Mouse (Mus musculus): Measurements from ENCODE around the gene Cadm1. TPM values are rescaled to one million over a fixed set of nuclear protein-coding genes. Genes with fewer than 3 reads are reported as not detected.

Cadm1 gene
- total RNA-seq, 2 experiments from 2014 or later: 2.0 to 2.8 TPM

DNA sequence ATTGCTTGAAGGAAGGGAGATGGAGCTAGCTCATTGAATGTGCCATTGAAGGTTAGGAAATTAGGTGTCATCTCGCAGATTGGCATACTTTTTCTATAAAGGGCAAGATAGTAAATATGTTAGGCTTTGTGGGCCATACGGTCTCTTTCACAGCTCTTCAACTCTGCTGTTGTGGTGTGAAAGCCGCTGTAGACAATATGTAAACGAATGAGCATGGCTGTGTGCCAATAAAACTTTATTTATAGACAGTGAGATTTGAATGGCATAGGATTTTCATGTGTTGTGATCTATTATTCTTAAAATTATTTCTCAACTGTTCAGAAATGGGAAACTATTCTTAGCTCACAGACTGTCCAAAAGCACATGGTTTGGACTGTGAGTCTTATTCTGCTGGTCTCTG is 123.0 kb downstream of the Cadm1 start:
- intact Hi-C loops (cut with DNase I): no loop called here
- no peak for DNase-seq

DNA sequence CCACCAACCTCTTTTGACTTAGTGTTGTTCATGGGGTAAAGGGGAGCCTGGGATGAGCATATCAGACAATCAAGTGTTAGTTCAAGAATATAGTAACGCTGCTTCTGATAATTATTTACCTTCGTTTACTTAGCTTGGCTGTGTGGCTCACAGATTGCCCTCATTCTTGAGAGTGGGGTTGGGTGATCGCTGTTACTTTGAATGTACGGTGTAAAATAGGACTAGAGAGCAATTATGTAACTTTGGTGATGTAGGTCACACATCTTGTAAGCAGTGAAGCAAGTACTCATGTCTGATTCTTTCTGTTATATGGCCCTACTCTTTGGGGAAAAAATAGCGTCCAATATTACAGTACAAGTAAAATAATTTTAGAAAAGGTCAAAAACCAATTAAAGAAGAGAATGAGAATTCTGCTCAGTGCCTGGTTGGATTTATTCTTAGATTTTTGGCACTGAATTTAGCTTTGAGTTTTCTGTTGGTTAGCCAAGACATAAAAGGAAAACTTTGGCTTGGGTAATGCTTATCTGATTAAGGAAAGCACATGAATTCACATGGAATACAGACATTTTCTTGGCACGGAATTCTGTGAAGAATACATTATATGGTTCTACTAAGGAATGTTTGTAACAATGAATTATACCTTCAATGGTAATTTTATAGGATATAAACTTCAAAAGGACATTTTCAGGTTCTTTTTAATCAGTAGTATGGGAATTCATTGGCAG is 129.6 kb downstream of the Cadm1 start:
- intact Hi-C loops (cut with DNase I): no loop called here
- no peak for DNase-seq

DNA sequence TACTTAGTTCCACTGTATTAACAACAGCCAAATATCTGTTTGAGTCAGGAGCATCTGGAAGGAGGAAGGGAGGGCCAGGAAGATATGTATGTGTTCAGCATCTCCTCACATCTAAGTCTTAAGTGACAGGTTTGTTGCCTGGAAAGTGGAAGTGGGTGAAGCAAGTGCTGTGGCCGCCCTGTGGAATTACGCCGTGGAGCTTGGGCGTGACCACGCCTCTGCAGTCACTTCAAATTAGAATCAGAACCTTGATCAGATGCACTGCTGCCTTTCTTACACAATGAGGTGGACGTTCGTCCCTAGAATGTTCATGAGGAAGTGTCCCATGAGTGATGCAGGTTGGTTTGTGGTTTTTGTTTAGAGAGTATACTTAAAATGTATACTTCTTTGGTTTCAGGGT is 131.6 kb downstream of the Cadm1 start:
- no peak for DNase-seq
- intact Hi-C loops (cut with DNase I): no loop called here

DNA sequence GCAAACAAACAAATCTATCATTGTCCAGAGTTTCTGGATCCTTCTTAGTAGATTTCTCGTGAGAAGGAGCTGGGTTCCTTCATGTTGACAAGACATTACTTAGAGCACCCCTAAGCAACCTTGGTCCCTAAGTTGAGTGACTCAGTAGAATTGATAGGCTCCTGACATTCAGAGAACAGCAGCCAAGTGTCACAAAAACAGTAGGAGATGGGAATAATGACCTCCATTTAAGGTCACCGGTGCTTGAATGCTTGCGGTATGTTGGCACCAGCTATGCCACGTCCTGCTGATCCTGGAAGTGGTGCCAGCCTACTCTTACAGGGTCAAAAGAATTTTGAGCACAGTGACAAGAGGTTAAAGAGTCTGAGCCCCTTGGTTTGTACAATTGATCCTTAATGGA is 139.2 kb downstream of the Cadm1 start:
- intact Hi-C loops (cut with DNase I): no loop called here

DNA sequence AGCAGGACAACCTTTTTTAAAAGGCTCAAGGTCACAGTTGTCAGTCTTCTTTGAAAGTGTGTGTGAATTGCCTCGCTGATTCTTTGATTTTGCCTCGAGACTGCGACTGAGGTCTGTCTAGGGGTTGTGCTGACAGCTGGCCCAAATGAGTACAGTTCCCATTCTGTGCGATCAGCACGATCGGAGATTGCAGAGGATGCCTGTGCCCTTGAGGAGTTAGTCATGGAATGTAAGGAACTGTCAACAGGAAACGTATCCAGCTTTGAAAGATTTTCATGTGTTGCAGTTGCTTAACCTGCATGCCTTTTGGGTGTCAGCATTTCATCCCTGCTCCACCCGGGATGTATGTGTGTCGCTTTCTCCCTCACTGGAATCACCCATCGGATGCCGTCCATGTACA is 141.6 kb downstream of the Cadm1 start:
- DNase-seq: no peak
- intact Hi-C loops (cut with DNase I): no loop called here

More for the DNA sequence above, 139.2 kb downstream of the Cadm1 start:
- DNase-seq: no peak

DNA sequence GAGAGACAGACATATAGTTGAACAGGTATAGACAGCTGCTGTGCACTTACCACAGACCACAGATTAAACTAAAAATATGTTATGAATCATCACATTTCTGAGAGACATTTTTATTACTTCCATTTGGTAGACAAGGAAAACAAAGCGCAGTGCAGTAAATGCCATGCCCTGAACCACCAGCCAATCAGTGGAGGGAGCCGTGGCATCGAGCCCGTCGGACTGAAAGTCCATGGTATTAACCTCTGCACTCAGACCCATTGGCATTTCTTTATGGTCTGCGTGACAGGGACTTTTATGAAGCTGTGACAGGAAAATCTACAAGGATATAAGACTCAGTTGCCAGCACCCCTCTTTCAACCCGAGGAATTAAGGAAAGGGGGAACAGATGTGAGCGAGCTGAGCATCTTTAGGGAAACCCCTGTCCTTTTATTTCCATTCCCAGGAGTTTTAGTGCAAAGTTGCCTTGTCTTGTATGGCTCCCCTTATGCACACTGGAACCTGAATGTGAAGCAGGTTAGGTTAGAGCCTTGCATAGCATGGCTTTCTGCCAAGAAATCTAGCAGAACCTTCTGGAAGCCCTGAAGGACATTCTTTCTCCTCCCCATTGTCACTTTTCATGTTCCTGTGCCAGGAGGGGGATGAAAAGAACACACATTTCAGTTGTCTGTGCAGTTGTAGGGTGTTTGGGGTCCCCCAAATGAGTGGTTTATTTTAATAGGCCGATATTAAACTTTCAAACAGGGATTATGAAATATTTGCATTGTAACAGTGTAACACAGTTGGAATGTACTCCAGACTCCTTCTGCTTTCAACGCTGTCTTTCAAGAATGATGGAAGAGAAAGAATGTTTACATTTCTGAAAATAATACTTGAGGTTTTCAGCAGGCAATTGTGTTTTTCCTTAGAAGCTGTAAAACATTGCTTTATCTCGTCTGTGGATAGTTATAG is 145.1 kb downstream of the Cadm1 start:
- intact Hi-C loops (cut with DNase I): no loop called here

DNA sequence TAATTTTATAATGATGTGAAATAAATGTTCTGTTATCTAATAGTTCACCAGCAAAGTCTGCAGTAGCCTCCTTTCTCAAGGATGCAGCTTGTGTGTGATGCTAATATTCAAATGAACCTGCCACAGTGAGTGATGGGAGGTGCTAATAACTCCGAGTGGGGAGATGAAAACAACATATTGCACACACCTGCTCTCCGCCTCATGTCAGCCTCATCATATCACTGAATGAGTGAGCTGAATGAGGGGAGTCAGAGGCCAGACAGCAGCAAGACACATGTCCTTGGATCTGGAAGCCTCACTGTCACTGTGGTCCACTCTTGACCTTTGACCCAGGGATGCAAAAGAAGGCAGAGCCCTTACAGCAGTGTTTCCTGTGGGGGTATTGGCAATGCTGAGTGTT is 156.9 kb downstream of the Cadm1 start:
- intact Hi-C loops (cut with DNase I): no loop called here

More for the DNA sequence above, 145.1 kb downstream of the Cadm1 start:
- DNase-seq: no peak

DNA sequence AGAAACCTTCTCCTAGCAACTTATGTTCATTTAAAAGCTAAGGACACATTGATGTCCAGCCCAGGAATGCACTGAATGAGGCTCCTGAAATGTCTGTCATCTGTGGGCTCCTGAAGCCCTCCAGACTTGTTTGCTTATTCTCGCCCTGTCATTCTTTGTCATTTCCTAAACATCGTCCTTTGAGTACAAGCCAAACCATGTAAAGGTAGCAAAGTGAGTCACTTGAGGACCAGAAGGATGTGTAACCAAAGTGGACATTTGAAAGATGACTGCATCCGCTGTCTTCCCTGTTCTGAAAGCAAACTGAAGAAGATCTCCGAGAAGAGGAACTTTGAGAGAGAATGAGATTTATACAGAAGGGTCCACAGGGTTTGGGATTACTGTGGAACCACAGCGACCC is 157.6 kb downstream of the Cadm1 start:
- intact Hi-C loops (cut with DNase I): no loop called here
- DNase-seq: no peak

More for the DNA sequence above, 156.9 kb downstream of the Cadm1 start:
- no peak for DNase-seq

DNA sequence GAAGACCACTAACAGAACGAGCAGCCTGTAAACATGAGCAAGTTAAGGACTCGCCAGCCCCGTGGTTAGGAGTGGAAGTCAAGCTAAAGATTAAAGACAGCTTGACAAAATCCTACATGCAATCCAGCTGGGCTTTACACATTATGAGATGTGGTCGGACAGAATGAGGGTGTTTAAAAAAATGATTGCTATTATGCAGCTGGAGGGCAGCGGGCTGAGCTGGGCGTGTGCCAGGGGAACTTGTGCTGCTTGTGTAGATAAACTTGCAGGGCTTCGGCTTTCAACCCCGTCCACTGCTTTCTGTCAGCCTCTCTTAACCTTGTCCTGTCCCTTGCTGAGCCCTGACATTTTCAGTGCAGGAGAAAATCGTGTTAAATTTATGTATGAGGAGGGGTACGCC is 158.3 kb downstream of the Cadm1 start:
- intact Hi-C loops (cut with DNase I): no loop called here
- DNase-seq: peak; percentile 25 to 38

DNA sequence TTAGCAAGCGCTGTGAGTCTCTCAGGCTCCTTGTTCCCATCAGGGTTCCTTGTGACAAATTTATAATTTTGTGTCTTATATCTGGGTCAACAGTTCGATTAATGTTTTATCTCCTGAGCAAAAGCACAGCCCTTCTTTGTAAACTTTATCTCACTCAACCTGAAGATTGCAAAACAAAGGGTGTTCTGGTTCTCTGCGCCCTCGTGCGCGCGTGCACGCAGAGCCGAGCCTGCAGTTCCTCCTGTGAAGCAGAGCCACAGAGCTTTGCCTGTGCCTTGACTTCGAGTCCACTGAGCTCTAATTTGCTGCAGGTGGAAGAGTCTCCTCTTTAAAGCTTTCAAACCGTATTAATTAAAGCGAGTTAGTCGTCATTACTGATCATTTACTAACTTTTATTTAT is 162.9 kb downstream of the Cadm1 start:
- intact Hi-C loops (cut with DNase I): no loop called here

DNA sequence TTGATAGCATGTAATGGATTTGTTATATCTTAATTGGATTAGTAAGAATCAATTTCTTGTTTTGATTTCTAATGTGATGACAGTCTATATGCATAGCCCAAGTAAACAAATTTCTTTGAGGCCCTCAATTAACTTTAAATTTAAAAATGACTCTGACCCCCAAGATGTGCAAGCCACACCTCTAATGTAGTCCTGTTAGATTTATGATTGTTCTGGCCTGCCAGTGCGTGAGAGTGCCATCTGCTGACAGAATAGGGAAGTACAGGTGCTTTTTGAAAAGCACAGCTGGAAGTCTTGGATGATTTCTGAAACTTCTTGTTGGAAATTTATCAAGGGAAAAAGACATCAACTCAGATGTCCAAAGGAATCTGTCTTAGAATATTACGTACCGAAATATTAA is 169.1 kb downstream of the Cadm1 start:
- intact Hi-C loops (cut with DNase I): loop anchor here (1.0 to 5.0 kb wide), 5 partner anchors 112 to 1306 kb away; partner anchors contain the start of gene Cadm1
- DNase-seq: peak; percentile 62 to 72

More for the DNA sequence above, 162.9 kb downstream of the Cadm1 start:
- DNase-seq: no peak

DNA sequence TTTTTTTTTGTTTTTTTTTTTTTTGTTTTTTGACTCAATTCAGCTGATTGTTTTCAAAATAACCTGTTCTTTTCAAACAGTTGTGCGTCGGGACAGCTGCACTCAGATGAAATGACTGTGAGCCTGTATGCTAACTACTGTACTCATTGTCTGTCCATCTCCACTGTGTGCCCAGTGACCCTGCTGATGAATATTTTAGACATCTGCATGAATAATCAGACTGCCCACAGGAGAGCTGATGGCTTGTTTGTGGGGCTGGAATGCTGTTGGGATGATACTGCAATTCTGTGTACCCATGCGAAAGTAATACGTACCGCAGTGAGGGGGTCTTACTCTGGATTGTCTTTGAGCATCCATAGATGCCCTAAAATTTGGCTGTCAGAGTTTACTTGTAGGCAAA is 170.0 kb downstream of the Cadm1 start:
- intact Hi-C loops (cut with DNase I): loop anchor here (10.0 kb wide), 1 partner anchor 365 kb away; no protein-coding TSS in a partner anchor
- no peak for DNase-seq

DNA sequence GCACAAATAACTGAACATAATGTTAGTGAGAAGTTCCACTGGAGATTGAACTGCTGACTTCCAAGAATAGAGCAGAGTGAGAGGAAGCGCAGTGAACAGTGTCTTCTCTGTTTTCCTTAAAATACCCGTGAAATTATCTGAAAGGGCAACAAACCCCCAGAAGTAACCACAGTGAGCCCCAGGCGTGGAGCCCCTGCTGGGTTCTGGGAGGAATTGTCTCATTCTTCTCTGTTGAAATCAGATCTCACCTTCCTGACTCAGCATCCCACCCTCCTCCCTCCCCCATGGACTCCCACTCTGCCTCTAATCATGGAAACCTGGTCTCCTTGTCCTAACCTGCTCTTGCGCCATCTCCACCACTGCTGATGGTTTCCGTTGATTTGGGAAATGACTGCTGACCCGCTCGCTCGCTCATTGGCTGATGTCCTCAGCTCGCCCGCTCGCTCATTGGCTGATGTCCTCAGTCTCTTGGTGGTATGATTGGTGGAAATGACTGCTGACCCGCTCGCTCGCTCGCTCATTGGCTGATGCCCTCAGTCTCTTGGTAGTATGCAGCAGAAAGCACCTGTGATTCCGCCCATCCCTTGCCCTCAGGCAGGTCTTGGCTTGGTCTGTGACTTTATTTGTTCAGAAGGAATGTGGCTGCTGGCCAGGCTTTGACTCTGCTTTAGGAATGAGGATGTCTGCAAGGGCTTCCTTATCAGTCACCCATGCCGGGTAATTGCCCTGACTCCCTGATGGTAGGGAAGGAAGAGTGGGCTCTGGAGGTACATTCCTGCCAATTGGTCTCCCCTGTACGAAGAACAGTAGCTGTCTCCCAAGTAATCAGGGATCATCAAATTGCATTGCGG is 173.3 kb downstream of the Cadm1 start:
- DNase-seq: no peak
- intact Hi-C loops (cut with DNase I): loop anchor here (10.0 kb wide), 1 partner anchor 368 kb away; no protein-coding TSS in a partner anchor

DNA sequence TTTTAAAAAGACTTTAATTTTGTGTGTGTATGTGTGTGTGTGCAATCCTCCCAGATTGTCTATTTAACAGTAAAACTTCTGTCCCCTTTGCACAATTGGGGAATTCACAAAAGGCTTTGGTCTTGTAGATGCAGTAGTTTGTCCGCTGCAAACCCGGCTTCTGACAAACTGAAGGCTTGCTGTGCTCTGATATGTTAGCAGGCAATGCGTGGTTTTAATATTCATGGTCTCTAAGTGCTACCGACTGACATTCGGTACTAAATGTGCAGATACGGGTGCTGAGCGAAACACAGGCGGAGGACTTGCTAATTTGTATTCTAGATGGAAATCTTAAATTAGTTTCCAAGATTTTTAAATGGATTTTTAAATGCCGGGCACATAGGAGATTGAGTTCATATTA is 176.4 kb downstream of the Cadm1 start:
- DNase-seq: no peak
- intact Hi-C loops (cut with DNase I): loop anchor here (10.0 kb wide), 1 partner anchor 372 kb away; no protein-coding TSS in a partner anchor

DNA sequence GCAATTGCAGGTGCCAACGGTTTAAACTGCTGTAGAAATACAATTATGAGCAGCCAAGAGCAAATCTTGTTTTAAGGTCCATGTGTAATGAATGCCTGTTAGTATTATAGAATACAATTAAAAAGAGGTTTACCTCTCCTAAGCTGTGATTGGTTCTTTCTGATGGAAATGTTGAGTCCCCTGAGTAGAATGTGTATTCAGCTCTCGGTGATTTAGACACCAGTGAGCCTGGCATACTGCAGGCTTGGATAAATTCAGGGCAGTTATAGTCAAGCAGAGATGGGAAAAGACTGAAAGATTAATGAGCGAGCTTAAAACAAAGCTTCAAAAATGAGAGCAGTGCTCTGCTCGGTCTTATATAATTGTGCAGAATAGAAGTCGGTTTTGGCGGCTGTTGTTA is 177.4 kb downstream of the Cadm1 start:
- intact Hi-C loops (cut with DNase I): loop anchor here (10.0 kb wide), 1 partner anchor 373 kb away; no protein-coding TSS in a partner anchor
- DNase-seq: no peak

DNA sequence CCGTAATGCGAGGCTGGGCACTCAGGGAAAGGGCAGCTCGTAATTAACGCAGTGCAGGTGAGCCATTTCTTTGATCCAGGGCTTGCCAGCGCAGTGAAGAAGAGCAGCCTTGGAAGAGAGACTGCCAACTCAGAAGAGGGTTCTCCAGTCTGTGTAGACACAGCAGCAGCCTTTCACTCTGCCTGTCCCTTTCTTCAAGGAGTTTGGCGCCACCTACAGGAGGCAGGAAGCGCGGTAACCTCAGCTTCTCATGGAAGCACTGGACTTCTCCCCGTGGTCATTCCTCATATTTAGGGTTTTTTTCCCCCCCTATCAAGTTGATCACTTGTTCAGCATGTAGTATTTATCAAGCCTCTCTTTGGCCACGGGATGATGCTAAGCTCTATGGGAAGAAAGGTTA is 178.3 kb downstream of the Cadm1 start:
- intact Hi-C loops (cut with DNase I): loop anchor here (1.0 to 10.0 kb wide), 3 partner anchors 373 to 1353 kb away; no protein-coding TSS in a partner anchor
- peak; percentile 71 to 80 for DNase-seq

DNA sequence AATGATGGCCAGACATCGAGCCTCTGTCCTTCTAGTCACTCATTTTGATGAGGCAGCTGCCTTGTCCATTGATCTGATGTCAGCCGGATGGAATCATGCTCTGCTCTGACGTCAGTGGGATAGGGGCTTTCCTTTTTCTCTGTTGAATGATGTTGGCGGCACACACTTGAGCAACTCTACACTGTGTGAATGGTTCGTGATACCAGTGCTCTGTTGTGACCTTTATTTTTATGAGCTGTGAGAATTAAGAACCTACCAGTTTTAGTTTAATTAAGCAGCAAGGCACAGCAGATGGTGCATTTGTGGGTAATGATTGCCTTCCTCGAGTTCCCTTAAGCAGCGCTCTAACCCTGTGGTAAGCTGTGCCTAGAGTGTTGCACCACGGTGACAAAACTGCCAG is 181.0 kb downstream of the Cadm1 start:
- intact Hi-C loops (cut with DNase I): no loop called here
- DNase-seq: no peak

DNA sequence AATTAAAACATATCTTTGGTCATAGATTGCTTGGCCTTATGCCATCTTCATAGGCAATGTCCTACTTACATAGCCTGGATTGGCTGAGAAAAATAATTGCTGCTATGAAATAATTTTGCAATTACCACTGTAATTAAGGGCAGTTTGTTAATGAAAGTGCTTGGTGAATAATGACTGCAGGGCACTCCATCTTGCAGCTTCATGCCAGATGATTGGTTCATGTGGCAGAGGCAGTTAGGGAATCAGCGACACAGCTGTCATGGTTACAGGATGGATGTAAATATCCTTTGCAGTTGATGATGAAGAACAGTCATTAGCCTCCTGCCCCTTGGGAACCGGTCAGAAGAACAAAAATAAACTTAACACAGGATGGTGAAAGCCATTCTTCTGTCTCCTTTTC is 184.6 kb downstream of the Cadm1 start:
- DNase-seq: no peak

DNA sequence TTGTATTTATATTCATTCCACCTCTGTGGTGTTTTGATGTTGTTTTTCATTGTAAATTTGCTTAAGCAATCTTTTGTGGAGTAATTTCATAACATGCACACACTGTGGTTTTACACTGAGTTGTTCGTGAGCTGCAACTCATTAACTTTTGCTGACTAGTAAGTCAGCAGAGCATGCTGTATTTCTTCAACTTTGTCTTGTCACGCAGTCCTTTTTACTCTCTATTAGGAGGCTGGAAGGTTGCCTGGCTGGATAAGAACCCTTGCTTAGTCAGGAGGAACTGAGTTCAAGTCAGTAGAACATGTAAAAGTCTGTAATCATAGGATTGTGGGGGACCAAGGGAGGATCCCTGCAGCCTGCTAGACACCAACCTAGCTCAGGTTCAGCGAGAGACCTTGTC is 185.4 kb downstream of the Cadm1 start:
- DNase-seq: no peak
- intact Hi-C loops (cut with DNase I): no loop called here

More for the DNA sequence above, 184.6 kb downstream of the Cadm1 start:
- intact Hi-C loops (cut with DNase I): no loop called here

DNA sequence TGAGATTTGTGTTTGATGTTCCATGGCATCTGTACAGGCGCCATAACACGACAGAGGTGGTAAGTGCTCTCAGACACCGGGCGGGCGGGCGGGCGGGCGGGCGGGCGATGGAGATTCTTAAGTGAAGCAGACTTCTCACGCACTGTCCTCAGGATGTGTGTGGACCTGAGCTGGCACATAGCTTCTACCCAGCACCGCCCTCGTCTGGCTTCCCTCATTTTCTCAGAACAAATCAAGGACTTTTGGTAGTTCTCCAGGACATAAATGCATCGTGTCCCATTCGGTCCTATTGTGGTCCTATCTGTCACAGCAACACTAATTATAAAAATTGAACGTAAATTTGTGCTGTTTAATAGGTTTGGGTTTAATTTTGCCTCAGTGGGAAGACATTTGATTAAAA is 186.9 kb downstream of the Cadm1 start:
- no peak for DNase-seq
- intact Hi-C loops (cut with DNase I): no loop called here

Data from heart, postnatal 36 days (tissue).